Mouse (Mus musculus) urinary bladder, postnatal 10 days (tissue): ENCODE measurements around the gene Dnajc12.
A peak's percentile ranks its signal among the peaks of the same experiment; 100 is the strongest.
"Not testable (repeated sequence)": the region's sequence is repeated elsewhere in the genome, so short reads cannot be mapped to it uniquely, and the experiment has no call there.

ENCODE experiments used
- DNase-seq: peaks from one replicate; pipeline ENCODE4 v3.0.0; 2022; ENCODE audit warnings: low spot score

The Dnajc12 gene

GRCm38 (mm10) chr10:63382372-63383279, at the start of gene Dnajc12:
Gene Dnajc12 (plus strand): TSS chr10:63382443.
- peak; percentile 14 for DNase-seq

- no peak for DNase-seq
Measured at GRCm38 (mm10) chr10:63336901-63337300, 45.3 kb upstream of the Dnajc12 start.

DNA sequence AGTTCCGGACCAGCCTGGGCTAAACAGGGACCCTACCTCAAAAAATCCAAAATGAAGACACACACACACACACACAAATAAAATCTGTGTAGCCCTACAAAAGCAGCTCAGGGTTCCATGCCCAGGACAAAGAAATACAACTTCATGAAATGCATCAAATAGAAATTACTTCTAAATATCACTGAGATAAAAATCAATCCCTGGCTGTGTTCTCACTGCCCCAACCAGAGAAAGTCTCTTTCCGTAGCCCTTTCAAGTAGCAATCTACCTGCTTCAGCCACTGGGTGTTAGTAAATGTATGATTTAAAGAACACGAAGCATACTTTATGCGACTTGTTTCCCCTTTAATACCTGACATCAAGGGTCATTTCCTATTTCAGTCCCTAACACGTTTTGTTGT, 44.9 kb upstream of the Dnajc12 start:
- DNase-seq, result no peak

DNA sequence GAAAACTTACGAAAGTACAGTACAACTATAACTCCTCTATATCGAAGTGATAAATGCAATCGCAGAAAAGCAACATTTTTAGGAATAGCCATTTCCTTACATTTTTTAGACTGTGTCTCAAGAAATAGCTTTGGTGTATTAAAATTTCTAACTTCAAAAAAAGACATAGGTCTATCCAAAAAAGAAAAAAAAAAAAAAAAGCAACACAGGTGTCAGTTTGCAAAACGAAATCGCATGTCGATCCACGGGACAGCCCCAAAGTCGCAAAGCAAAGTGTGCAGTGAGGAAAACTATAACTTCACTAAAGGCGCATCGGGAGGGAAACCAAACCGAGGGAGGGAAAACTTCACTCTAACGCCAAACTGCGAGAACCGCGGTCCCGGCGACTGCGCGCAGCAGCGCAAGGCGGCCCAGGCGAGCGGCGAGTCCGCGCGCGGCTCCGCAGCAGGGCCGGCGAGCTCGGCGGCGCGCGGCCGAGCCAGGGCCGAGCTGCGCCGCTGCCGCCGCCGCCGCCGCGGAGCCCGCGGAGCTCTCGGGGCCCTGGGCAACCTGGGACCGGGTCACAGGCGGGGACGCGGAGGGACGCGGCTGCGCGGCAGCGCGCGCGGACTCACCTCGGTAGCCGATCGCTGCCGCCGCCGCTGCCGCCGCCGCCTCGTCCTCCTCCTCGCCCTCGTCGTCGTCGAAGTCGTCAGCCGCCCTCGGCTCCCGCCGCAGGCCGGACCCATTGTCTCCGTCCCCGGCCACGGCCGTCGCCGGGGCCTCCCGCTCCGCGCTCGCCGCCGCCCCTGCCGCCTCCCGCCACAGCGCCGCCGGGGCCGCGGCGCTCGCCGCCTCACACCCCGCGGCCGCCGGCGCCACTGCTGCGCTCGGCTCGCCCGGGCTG, 44.0 kb upstream of the Dnajc12 start:
- DNase-seq, result peak; percentile 12

DNA sequence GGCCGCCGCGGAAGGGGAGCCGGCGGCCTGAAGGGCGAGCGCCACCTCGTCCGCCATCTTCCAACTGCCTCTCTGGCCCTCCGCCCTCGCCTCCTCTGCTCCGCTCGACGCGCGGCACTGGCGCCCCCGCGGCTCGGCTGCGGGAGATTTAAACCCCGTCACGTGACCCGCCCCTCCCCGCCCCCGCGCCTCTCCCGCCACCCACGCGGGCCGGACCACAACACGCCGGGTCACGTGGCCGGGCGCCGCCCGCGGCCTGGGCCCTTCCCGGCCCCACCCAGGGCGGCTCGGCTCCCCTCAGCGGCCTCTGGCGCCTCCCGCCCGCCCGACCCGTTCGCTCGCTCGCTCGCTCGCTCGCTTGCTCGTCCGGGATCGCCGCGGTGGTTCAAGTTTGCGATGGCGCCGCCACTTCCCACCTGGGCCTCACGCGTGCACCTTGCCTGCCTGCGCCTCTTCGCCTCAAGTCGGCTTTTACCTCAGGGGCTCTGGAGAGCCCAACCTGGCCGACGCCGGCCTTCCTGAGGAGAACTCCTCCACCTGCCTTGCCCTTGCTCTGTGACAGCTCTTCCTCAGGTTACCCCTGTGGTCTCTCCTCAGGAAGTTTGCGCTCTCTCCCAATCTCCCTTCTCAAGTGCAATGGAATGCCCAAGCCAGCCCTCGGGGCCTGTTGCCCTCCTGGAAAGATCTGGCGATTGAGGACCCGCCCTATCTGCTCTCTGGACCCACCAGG, 43.2 kb upstream of the Dnajc12 start:
- peak; percentile 67 for DNase-seq

- DNase-seq, result no peak
Measured at GRCm38 (mm10) chr10:63341351-63341750, 40.9 kb upstream of the Dnajc12 start.

DNA sequence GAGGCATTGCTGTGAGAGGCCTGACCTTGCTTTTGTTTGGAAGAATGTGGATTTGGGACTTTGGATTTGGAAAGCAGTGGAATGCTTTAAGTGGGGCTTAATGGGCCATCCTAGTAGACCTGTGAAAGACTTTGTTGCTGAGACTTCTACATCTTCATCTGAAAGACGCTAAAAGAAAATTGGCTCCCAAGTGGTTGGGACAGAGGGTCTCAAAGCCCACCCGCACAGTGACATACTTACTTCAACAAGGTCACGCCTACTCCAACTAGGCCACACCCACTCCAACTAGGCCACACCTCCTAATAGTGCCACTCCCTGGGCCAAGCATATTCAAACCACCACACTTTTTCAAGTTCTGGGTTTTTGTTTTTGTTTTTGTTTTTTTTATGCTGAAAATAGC, 37.5 kb upstream of the Dnajc12 start:
- DNase-seq, result no peak

DNA sequence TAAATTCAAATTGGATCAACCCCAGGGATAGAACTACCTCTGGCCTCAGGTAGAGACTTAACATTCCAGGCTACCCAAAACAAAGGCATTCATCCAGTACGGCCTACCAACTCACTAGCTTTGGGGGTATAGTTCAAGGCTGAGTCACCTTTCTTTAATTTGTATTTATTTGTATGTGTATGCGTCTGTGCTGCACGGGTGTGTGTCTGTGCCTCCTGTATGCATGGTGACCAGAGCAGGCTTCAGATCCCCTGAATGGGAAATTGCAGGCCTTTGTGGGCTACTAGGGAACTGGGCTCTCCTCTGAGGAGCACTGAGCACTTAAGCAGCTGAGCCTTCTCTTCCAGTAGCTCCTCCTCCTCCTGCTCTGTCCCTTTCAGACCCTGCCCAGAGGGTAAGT, 34.0 kb upstream of the Dnajc12 start:
- no peak for DNase-seq

DNA sequence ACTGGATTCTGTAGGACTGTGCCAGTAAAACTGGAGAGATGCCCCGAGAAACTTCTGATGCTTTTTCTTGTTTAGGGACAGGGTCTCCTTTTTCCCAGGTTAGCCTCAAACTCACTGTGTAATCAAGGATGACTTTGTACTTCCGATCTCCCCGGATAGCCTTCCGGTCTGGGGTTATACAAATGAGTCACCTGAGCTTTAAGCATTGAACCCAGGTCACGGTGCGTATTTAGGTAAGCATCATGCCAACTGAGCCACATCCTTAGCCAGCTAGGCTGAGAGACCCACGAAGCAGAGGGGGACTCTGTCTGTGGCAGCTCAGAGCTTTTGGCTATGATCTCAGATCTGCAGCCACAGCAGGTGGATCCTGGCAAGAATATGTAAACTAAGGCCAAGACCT, 31.6 kb upstream of the Dnajc12 start:
- no peak for DNase-seq

DNA sequence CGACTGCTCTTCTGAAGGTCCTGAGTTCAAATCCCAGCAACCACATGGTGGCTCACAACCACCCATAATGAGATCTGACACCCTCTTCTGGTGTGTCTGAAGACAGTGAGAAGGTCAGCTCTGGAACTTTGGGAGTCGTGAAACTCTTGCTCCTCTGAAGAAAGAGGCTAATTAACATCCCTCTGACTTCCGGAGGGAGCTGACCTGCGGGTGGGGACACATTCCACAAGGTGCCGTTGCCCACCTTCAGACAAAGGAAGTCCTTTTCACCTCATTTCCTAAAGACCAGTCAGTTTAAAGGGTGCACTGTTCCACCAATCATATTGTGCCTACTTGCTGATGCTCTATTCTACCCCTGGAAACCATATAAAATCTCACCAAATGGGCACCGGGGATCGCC, 31.1 kb upstream of the Dnajc12 start:
- DNase-seq, result not testable (repeated sequence)

GRCm38 (mm10) chr10:63352111-63352510, 30.1 kb upstream of the Dnajc12 start:
- no peak for DNase-seq

- DNase-seq, result no peak
Measured at GRCm38 (mm10) chr10:63360502-63360901, 21.7 kb upstream of the Dnajc12 start.

DNA sequence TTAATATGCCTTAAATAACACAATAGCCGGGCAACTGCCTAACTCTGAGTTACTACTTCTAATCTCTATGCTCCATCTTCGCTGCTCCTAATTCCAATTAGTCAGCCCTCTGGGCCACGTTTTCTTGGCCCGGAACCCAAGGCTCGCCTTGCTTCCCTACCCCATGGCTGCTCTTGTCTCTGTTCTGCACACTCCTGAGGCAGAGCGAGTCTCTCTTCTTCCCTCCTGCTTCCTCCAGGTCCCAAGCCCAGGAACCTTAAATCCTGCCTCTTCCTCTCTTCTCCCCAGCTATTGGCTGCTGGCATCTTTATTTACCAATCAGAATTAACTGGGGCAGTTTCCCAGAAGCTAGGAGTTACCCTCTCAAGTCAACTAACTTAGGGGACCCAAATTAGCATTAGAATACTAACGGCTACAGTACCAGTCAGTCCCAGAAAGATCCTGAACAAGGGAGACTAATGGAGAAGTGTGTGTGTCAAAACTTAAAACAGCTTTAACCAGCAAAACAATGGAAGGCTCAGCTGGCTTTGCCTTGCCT, 16.3 kb upstream of the Dnajc12 start:
- no peak for DNase-seq

DNA sequence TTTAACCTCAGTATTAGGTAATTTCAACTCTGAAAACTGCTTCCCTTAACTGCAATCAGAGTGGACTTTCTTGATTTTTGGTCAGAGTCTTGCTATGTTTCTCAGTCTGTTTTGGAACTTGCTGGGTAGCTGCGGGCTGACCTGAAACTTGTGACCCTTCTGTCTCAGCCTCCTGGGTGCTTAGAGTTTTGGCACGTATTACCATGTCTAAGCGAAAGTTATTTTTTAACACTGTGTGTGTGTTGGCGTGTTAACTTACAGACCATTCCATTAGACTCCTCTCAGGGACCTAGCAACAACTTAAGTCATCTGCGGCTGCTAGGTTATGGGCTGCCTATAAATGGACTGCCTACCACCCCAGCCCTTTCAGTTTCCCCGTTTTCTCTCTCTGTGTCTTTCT, 14.9 kb upstream of the Dnajc12 start:
- no peak for DNase-seq

DNA sequence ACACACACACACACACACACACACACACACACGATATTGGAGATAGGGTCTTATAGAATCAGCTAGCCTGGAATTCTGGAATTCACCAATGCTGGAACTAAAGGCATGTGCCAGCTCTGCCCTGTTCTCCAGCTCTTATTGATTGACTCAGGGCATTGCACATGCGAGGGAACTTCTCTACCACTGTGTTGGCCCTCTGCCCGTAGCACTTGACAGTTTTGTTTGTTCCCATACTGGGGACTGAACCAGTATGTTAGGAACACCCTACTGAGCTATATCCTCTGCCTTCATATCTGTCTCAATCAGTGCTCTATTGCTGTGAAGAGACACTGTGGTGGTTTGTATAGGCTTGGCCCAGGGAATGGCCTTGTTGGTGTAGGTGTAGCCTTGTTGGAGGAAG, 14.2 kb upstream of the Dnajc12 start:
- DNase-seq, result no peak

GRCm38 (mm10) chr10:63376303-63376702, 5.9 kb upstream of the Dnajc12 start:
- DNase-seq, result no peak

GRCm38 (mm10) chr10:63377468-63377867, 4.8 kb upstream of the Dnajc12 start:
- no peak for DNase-seq

DNA sequence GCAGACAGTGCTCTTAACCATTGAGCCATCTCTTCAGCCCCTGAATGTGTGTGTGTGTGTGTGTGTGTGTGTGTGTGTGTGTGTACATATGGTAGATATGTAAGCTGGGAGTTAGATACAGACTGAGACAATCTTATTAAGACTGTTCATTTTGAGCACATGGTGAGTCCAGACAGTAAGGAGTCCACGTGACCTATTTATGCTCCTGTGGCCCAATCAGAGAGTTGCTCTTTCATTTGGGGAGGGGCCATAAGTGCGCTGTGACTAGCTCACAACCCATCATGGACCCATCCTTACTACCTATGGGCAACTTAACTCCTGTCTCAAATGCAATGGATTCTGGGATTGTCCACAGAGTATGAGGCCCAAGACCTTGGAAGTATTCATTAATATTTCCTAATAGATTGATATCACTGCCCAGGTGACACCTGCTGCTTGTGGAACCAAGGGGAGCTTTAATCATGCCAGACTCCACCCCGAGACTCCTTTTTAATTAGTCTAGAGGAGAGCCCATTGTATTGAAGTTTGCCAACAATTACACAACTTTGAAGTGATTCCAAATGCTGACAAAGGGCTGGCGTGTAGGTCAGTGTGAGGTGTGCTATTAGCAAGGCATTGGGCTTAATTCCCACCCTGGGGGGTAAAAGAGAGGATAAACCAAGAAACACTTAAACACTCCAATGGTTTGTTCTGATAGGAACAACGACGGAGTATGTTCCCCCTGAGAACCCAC, 3.1 kb upstream of the Dnajc12 start:
- no peak for DNase-seq

GRCm38 (mm10) chr10:63381498-63382280, 554 bp upstream of the Dnajc12 start, which contains the start of gene Sirt1:
Gene Sirt1 (minus strand): TSS chr10:63381704.
- DNase-seq, result no peak

DNA sequence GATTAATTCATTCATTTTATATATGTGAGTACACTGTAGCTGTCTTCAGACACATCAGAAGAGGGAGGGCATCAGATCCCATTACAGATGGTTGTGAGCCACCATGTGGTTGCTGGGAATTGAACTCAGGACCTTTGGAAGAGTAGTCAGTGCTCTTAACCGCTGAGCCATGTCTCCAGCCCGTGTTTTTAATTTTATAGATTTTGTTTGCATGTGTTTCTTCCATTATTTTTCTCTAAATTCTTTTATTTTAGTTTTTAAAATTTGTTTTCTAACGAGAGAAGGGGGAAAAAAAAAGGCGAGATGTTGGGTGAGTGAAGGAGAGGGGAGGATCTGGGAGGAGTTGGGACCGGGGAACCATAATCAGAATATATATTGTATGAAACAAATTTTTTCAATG, 3.7 kb downstream of the Dnajc12 start:
- DNase-seq, result not testable (repeated sequence)
